ENCODE assay signal across 8 mouse cellular contexts in the genomic region with DNA sequence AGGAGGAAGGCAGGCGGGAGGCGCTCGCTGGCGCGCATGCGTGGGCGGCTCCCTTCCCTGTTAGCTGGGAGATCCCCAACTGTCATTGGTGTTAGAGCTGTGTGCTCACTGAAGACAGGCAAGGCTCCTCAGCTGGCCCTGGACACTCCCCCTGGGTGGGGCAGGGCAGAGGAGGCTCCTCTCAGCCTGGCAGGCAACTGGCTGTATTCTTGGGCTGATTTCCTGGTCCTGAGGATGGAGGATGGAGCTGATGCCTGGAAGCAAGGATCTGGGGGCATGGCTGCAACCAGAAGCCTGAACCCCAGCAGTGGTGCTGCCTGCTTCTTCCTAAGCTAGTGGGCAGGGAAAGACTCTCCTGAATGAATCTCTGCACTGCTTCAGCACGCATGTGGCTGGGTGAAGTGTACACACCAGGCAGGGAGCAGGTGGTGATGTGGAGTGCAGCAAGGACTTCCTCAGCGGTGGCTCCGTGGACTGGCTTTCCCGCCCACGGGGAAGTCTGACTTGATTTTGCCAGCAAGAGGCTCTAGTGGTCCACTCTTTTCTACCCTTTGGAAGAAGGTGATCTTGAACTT.
DNase-seq lines count a peak whose midpoint lies in the region; ATAC-seq lines count a peak whose summit lies in the region.

No protein-coding gene starts in this region.

- peak overlapping the region; percentile 78 for H3K27ac ChIP-seq in hindbrain, embryonic 12.5 days
- H3K27ac ChIP-seq in lung, embryonic 15.5 days = no peak overlapping the region

- H3K4me2 ChIP-seq in hindbrain, embryonic 12.5 days (replicated peaks) = peak overlapping the region; percentile 32
- peak overlapping the region; percentile 22; the same call in 1 of the 2 replicates for H3K4me2 ChIP-seq in lung, embryonic 15.5 days

- peak; percentile 81 for DNase-seq in ZHBTc4 (ENCODE audit: low read depth, low spot score)
- peak; percentile 81 to 91 for DNase-seq in cerebellum, postnatal 10 days
- DNase-seq in frontal cortex, postnatal 25 days (ENCODE audit: low spot score in 2 of 2) = peak; percentile 62 to 71
- DNase-seq in layer of hippocampus, postnatal 10 days (ENCODE audit: low spot score in 2 of 2) = peak; percentile 76 to 83
- DNase-seq in retina, postnatal 7 days (ENCODE audit: low read depth, low spot score) = peak; percentile 51
- DNase-seq in thymus, postnatal 25 days = no peak

- ATAC-seq in hindbrain, embryonic 12.5 days (ENCODE audit: low FRiP score) = peak; percentile 97
- peak; percentile 90 for ATAC-seq in lung, embryonic 15.5 days (ENCODE audit: borderline replicate concordance, extremely low read depth, low FRiP score, low TSS enrichment)

- peak overlapping the region; percentile 44 for H3K9ac ChIP-seq in hindbrain, embryonic 12.5 days
- no peak overlapping the region for H3K9ac ChIP-seq in lung, embryonic 15.5 days

- WGBS in hindbrain, embryonic 12.5 days = 11% methylated on average over 12 of the region's 12 CpGs
- 11% methylated on average over 12 of the region's 12 CpGs for WGBS in lung, embryonic 15.5 days

- no peaks in the 10 kb centered on the region for H3K9me3 ChIP-seq in hindbrain, embryonic 12.5 days (replicated peaks)
- H3K9me3 ChIP-seq in lung, embryonic 15.5 days = no peaks in the 10 kb centered on the region

- peaks cover 14% of the 10 kb centered on the region for H3K4me1 ChIP-seq in hindbrain, embryonic 12.5 days
- H3K4me1 ChIP-seq in lung, embryonic 15.5 days = peaks cover 10% of the 10 kb centered on the region; the same call in 1 of the 2 replicates

- H3K36me3 ChIP-seq in hindbrain, embryonic 12.5 days = 0 out of 2 replicates have a peak, but pooled peaks cover 4% of the 10 kb centered on the region
- H3K36me3 ChIP-seq in lung, embryonic 15.5 days = no peaks in the 10 kb centered on the region

- no peaks in the 10 kb centered on the region for H3K27me3 ChIP-seq in hindbrain, embryonic 12.5 days
- no peaks in the 10 kb centered on the region for H3K27me3 ChIP-seq in lung, embryonic 15.5 days

- 0 out of 2 replicates have a peak overlapping the region, but pooled peaks have one; percentile 3 for H3K4me3 ChIP-seq in hindbrain, embryonic 12.5 days
- H3K4me3 ChIP-seq in lung, embryonic 15.5 days = no peak overlapping the region
